Mouse (Mus musculus): ENCODE results near the gene Mall.

Mall gene

DNA sequence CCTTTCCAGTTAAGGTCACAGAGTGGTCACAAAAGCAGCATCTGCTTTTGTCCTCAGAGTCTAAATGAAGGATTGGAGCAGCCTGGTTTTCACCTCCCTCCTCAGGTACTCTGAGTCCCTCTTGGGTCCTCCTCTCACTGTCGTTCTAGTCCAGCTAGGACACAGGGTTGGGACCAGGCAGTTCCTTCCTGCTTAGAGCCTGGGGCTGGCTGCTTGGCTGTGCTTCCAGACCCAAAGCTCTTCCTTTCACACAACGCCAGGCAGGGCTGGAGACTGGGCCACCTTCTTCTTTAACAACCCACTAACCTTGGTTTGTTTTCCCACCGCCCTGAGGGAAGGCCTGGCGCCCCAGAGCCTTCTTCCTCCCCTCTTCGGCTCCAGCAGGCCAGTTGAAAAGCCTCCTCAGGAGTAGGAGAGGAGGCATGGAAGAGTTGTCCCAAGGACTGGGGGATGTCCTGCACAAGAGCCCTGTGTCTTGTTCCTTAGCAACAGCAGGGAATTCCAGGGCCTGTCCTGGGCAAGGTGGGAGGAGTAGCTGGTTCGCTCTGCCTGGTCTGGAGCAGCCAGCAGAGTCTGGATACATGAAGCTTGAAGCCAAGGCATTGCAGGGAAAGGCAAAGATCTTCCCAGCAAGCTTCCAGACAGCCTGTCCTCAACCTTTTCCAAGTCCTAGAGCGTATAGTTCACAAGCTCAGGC is 717 bp upstream of the Mall start:
- no peak for DNase-seq (ENCODE audit: low spot score in 2 of 2)

DNA sequence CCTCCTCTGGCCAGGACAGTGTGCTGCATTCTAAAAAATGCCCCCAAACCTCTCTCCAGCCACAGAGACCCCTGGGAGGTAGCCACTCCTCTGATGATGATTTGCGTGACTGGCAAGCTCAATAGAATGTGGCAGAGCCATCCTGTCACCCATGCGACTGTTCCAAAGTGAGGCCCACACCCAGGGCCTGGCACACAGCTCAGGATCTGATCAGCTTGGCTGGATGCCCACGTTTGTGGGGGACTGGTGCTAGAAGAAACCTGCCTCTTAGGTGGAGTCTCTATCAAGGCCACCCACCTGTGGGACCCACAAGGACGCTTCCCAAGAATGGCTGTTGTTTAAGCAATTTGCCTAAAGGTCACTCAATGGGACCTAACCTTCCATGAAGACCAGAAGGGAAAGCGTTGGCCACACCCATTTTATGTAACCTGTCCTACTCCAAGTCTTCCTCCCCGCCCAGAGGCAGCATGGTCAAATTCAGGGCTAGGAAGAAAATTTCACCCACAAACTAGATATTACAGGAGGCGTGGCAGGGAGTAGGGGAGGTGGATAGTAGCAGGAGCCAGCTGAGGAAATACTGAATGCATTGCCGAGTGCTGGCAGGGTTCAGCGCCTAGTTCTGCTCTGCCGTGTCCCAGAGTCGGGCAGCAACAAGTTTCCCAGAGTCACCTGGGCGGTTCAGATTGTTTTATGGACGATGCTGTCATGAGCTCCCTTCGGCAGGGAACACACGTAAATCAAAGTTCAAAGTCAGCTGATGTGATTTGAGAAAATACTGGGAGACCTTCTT is 876 bp downstream of the Mall start:
- DNase-seq (ENCODE audit: low spot score in 2 of 2): no peak

DNA sequence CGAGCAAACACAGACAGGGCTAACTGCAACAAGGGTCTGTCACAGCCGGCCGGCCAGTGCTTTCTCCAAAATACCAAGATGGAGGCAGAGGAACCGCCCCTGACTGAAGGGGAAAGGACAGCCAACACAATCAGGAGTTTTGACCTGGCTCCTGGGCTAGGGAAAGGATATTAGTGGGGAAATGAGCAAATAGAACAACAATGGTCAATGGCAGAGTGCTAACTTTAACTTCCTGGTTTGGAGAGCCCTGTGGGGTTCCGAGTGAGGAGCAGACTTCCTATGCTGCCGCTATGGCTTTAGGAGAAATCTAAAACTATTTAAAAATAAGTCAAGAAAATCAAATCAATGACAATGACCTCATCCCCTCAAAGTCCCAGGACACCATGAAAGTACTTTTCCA is 1.6 kb downstream of the Mall start:
- DNase-seq (ENCODE audit: low spot score in 2 of 2): no peak

DNA sequence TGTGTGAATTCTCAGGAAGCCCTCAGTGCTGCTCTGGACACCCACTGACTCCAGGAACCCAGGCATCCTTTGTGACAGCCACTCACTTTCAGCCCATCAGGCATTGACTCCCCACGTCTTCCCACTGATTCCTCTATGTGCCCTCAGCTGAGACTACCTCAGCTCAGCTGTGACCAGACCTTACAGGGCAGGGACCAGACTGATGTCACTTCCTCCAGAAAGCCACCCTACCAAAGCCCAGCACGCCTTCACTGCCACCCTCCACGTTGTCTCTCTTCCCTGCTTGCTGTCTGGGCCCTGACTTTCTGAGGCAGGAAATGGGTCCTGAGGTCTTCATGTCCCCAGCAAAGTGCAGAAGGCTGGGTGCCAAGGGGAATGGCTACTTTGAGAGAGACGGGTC is 6.5 kb downstream of the Mall start:
- no peak for DNase-seq (ENCODE audit: low spot score in 2 of 2)

- DNase-seq (ENCODE audit: low spot score in 2 of 2): peak in 1 of 2 experiments; percentile 23
Observed at GRCm38 (mm10) chr2:127722176-127722892, 7.4 kb downstream of the Mall start.

GRCm38 (mm10) chr2:127718839-127719468 is 10.8 kb downstream of the Mall start:
- DNase-seq (ENCODE audit: low spot score in 2 of 2): no peak

DNA sequence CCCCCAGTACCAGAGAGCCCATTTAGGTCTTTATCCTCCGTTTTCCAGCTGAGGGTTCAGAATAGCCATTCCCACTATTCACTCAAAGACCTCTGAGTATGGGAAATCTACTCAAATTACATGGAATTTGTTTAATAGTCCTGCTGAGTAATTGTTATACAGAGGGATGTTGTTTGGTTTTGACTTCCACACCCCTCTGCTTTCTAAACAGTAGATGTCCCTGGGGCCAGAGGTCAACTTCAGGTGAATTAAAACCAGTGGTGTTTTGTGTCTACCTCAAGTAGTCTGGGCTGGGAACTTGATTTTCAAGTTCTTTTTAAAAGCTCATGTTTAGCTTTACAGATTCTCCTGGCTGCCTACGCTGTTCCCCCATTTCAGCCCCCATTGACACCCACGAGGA is 15.0 kb downstream of the Mall start:
- DNase-seq (ENCODE audit: low spot score in 2 of 2): no peak

GRCm38 (mm10) chr2:127708792-127709191 is 20.9 kb downstream of the Mall start:
- no peak for DNase-seq (ENCODE audit: low spot score in 2 of 2)

GRCm38 (mm10) chr2:127708060-127708459 is 21.7 kb downstream of the Mall start:
- DNase-seq (ENCODE audit: low spot score in 2 of 2): no peak

DNA sequence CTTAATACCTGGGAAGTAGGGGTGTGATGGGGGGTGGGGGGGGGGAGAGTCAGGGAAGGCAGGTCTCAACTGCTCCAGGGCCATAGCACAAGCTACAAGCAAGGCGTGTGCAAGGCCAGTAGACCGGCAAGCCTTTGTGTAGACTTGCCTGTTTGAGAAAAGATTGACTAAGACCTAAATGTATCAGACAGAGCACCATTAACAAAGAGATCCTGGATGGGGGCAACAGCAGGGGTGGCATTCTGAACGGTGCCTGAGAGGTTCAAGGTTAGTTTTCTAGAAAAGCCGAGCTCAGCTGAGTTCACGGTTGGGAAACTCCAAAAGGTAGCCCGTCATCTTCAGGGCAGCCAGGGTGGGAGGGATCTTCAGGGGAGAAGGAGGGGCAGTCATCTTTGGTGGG is 24.5 kb downstream of the Mall start:
- no peak for DNase-seq (ENCODE audit: low spot score in 2 of 2)

- DNase-seq (ENCODE audit: low spot score in 2 of 2): no peak
Observed at GRCm38 (mm10) chr2:127689239-127689638, 40.5 kb downstream of the Mall start.

DNA sequence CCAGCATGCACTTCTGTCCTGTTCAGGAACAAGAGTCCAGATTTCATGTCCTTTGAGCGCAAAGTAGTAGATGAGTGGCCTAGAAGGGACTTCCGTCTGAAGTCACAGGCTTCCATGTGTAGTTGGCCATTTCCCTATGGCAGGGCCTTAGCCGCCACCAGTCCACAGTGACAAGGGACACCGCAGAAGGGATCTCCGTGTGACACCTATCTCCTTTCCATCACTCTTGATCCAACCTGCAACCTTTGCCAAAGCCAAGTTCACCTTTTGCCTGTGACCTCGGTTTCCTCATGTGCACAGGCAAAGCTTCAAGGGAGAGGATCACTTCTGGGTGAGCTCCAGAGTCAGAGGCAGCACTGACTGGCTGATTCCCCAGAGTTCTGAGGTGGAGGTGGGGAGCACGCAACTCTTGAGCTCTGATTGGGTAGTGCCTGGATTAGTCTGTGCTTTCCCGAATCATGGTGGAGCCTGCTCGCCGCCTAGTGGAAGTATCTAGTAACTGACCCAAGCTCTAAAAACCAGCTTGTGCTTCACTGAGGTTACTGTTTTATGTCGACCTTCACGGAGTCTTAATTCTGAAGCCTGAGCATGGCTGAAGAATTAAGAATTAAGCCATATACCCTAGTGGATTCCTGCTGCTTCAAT is 45.9 kb downstream of the Mall start:
- peak; percentile 34 to 36 for DNase-seq (ENCODE audit: low spot score in 2 of 2)

DNA sequence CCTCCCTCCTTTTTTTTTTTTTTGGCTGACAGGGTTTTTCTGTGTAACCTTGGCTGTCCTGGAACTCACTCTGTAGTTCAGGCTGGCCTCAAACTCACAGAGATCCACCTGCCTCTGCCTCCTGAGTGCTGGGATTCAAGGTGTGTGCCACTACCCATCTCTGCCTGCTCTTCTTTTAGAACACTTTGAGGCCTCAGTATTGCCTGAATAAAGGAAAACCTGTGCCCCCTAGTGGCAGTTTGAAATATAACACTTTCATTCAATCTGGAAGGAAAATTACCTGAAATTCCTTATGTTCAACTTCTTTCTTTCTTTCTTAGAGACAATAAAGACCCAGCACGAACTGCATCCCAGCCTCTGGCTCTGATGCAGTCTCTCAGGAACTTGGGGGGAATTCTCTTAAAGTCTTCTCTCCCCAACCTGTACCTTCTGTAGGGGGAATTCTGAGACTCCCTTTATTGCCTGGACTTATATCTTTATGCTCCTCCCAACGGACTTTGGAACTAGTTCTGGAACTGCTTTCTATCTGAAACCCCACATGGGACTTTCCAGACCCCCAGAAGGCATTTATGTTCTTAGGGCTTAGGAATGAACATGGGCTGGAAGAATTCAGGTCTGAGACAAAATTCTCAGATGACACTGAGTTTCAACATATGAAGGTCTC is 61.8 kb downstream of the Mall start:
- DNase-seq (ENCODE audit: low spot score in 2 of 2): no peak

DNA sequence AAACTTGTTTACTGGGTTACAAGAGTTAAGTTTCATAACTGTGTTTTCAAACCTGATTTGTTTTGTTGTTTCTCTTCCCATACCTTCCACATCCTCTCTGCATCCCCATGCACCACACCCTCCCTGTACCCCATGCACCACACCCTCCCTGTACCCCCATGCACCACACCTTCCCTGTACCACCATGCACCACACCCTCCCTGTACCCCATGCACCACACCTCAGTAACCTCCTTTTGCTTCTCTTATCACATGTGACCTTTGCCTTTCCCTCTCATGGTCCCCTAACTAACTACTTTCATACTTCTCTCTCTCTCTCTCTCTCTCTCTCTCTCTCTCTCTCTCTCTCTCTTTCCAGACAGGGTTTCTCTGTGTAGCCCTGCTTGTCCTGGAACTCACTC is 62.7 kb downstream of the Mall start:
- DNase-seq (ENCODE audit: low spot score in 2 of 2): no peak

DNA sequence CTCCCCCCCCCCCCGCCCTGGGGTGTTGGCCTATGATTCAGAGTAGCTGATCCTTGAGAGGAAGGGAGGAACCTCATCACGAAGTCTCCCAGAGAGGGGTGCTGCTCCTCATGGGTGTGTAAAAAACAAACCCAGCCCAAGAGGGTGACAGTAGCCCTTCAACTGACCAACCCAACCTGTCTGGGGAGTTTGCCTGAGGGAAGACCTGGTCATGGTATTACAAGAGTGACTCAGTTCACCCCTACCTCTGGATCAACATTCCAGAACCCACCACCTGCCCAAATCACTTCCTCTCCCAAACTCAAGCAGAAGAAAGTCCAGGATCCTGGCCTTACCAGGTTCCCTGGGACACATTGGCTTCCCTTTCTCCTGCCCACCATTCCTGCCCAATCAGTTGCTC is 67.0 kb downstream of the Mall start:
- DNase-seq (ENCODE audit: low spot score in 2 of 2): no peak

DNA sequence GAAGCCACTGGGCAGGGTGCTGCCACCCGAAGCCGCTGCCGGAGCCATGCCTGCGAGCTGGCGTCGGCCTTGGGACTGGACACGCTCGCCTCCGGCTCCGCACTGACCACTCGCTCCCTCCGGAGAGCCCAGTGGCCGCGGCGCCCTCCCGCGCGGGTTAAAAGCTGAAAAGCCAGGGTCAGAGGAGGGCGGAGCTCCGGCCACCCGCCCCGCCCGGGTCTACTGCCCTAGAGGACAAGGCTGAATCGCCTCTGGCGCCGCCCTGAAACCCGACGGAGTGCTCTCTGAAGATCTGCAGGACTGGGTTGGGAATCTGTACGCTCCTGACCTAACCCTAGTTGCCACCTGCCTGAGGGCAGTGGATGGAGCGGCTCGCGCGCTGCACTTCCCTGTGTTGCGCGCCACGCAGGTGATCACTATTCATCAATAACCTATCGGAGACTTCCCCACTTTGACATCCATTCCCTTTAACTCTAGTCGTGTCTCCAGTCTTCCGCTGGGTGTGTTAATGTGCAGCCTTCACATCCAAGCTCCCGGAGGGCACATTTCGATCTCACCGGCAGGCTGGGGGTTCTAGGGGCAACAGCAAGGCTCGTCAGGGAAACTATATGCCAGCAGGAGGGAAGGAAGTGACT is 73.5 kb downstream of the Mall start, which contains the start of gene Mal:
Gene Mal, minus strand, starts transcription at position 610 of the 635 bp plus-strand sequence.
- no peak for DNase-seq (ENCODE audit: low spot score in 2 of 2)

- no peak for DNase-seq (ENCODE audit: low spot score in 2 of 2)
Observed at GRCm38 (mm10) chr2:127655419-127655818, 74.3 kb downstream of the Mall start.

- DNase-seq (ENCODE audit: low spot score in 2 of 2): no peak
Observed at GRCm38 (mm10) chr2:127654786-127655185, 74.9 kb downstream of the Mall start.

All from frontal cortex, postnatal 25 days (tissue).